Mouse (Mus musculus) intestine, embryonic 16.5 days (tissue): ENCODE data around the gene Rasa1. TPM values are rescaled to one million over a fixed set of nuclear protein-coding genes. Genes with fewer than 3 reads are reported as not detected.

Experiments
- ATAC-seq: fragments of 200-750 bp; cut with Nextera tagmentation; 2 replicates; pipeline ENCODE4 v1.8.0; 2017; ENCODE audit warnings: moderate TSS enrichment, moderate library complexity
- H3K27ac ChIP-seq: fragments of 300-500 bp; sonication (generic); 2 replicates; pipeline ENCODE4 v1.5.1; 2014; ENCODE audit warnings: mild to moderate bottlenecking, low read length
- H3K27me3 ChIP-seq: fragments of 300-500 bp; sonication (generic); replicated peaks from 2 replicates; pipeline ENCODE4 v1.6.1; 2014; ENCODE audit warnings: low read length, control low read depth, mixed read lengths; ENCODE audit not compliant: control insufficient read depth, insufficient read depth
- H3K36me3 ChIP-seq: fragments of 300-500 bp; sonication (generic); 2 replicates; pipeline ENCODE4 v1.6.1; 2014; ENCODE audit warnings: low read length, control low read depth; ENCODE audit not compliant: control insufficient read depth, insufficient read depth
- H3K4me1 ChIP-seq: fragments of 300-500 bp; sonication (generic); 2 replicates; pipeline ENCODE4 v1.6.1; 2014; ENCODE audit warnings: low read length, control low read depth, mixed read lengths; ENCODE audit not compliant: control insufficient read depth, insufficient read depth
- H3K4me2 ChIP-seq: fragments of 300-500 bp; sonication (generic); 2 replicates; pipeline ENCODE4 v1.6.1; 2014; ENCODE audit warnings: low read depth, low read length, control low read depth
- H3K4me3 ChIP-seq: fragments of 300-500 bp; sonication (generic); 2 replicates; pipeline ENCODE4 v1.5.1; 2014; ENCODE audit warnings: mild to moderate bottlenecking, low read length
- H3K9ac ChIP-seq: fragments of 300-500 bp; sonication (generic); 2 replicates; pipeline ENCODE4 v1.6.1; 2014; ENCODE audit warnings: low read depth, low read length
- H3K9me3 ChIP-seq: fragments of 300-500 bp; sonication (generic); 2 replicates; pipeline ENCODE4 v1.6.1; 2016; ENCODE audit warnings: low read length, control low read depth; ENCODE audit not compliant: control insufficient read depth
- WGBS: fragments of 180-500 bp; shearing (Covaris S2); extraction: QIAGEN DNeasy Blood & Tissue Kit; methylation state at CpG from one replicate; pipeline ENCODE4 v1.1.7; 2014; 5-methylcytosine and 5-hydroxymethylcytosine counted together
- polyA plus RNA-seq: library from polyadenylated mRNA; unstranded; fragments of >200 nt; fragmentation: Nextera tagmentation; extraction: Ambion mirVana; gene quantifications from 2 replicates; pipeline ENCODE4 v1.2.1, GENCODE M21; 2015

Rasa1 gene
- polyA plus RNA-seq: 25.6 and 25.9 TPM in 2 replicates

GRCm38 (mm10) chr13:85288843-85289713 is at the start of gene Rasa1:
TSS of gene Rasa1 (minus strand) at chr13:85289130.
- H3K4me1 ChIP-seq: no peaks in the 10 kb centered on the region
- WGBS: under 1% methylated on average over 77 of the region's 97 CpGs
- peak within 1 kb of the TSS; percentile 99 for H3K27ac ChIP-seq
- peak; percentile 100 for ATAC-seq
- no peaks in the 10 kb centered on the region for H3K36me3 ChIP-seq
- H3K4me2 ChIP-seq: peak within 1 kb of the TSS; percentile 57
- H3K9me3 ChIP-seq: no peaks in the 10 kb centered on the region
- no peaks in the 10 kb centered on the region for H3K27me3 ChIP-seq
- peak within 1 kb of the TSS; percentile 90 for H3K4me3 ChIP-seq
- peak within 1 kb of the TSS; percentile 96 for H3K9ac ChIP-seq

GRCm38 (mm10) chr13:85311547-85311946 is 22.6 kb upstream of the Rasa1 start:
- no peak overlapping the region for H3K4me2 ChIP-seq
- ATAC-seq: no peak
- H3K27ac ChIP-seq: no peak overlapping the region
- no peaks in the 10 kb centered on the region for H3K36me3 ChIP-seq
- H3K4me3 ChIP-seq: no peak overlapping the region
- H3K27me3 ChIP-seq: no peaks in the 10 kb centered on the region
- no peak overlapping the region for H3K9ac ChIP-seq
- WGBS: 69% methylated on average over 2 of the region's 2 CpGs
- no peaks in the 10 kb centered on the region for H3K4me1 ChIP-seq
- H3K9me3 ChIP-seq: no peaks in the 10 kb centered on the region

GRCm38 (mm10) chr13:85310968-85311367 is 22.0 kb upstream of the Rasa1 start:
- Histone ChIP-seq H3K9ac (no peak overlapping the region), H3K4me2 (no peak overlapping the region), H3K36me3 (no peaks in the 10 kb centered on the region), H3K4me1 (no peaks in the 10 kb centered on the region), H3K27me3 (no peaks in the 10 kb centered on the region), H3K27ac (no peak overlapping the region), H3K4me3 (no peak overlapping the region), H3K9me3 (no peaks in the 10 kb centered on the region)
- 48% methylated on average over 5 of the region's 5 CpGs for WGBS
- ATAC-seq: no peak

- Histone ChIP-seq H3K9me3 (no peaks in the 10 kb centered on the region), H3K27ac (no peak overlapping the region), H3K9ac (no peak overlapping the region), H3K4me3 (no peak overlapping the region), H3K4me2 (no peak overlapping the region), H3K4me1 (no peaks in the 10 kb centered on the region), H3K27me3 (no peaks in the 10 kb centered on the region), H3K36me3 (no peaks in the 10 kb centered on the region)
- 93% methylated on average over 2 of the region's 2 CpGs for WGBS
- no peak for ATAC-seq
Measured at GRCm38 (mm10) chr13:85310483-85310882, 21.6 kb upstream of the Rasa1 start.

GRCm38 (mm10) chr13:85306039-85306438 is 17.1 kb upstream of the Rasa1 start:
- ATAC-seq: peak; percentile 78
- no peak overlapping the region for H3K4me3 ChIP-seq
- no peaks in the 10 kb centered on the region for H3K27me3 ChIP-seq
- H3K4me2 ChIP-seq: no peak overlapping the region
- H3K4me1 ChIP-seq: no peaks in the 10 kb centered on the region
- no peak overlapping the region for H3K9ac ChIP-seq
- H3K36me3 ChIP-seq: no peaks in the 10 kb centered on the region
- H3K9me3 ChIP-seq: no peaks in the 10 kb centered on the region
- H3K27ac ChIP-seq: no peak overlapping the region

- H3K9ac ChIP-seq: no peak overlapping the region
- H3K9me3 ChIP-seq: no peaks in the 10 kb centered on the region
- no peak overlapping the region for H3K4me2 ChIP-seq
- no peak for ATAC-seq
- no peaks in the 10 kb centered on the region for H3K4me1 ChIP-seq
- H3K27me3 ChIP-seq: no peaks in the 10 kb centered on the region
- 60% methylated on average over 1 of the region's 1 CpGs for WGBS
- no peaks in the 10 kb centered on the region for H3K36me3 ChIP-seq
- no peak overlapping the region for H3K27ac ChIP-seq
- no peak overlapping the region for H3K4me3 ChIP-seq
Measured at GRCm38 (mm10) chr13:85290651-85291050, 1.7 kb upstream of the Rasa1 start.

- Histone ChIP-seq H3K36me3 (no peaks in the 10 kb centered on the region), H3K9ac (peak overlapping the region; percentile 96), H3K4me1 (no peaks in the 10 kb centered on the region), H3K4me3 (peak overlapping the region; percentile 90), H3K4me2 (peak overlapping the region; percentile 57), H3K9me3 (no peaks in the 10 kb centered on the region), H3K27me3 (no peaks in the 10 kb centered on the region), H3K27ac (peak overlapping the region; percentile 99)
- WGBS: under 1% methylated on average over 34 of the region's 35 CpGs
- peak; percentile 5; the same call in 1 of the 2 replicates for ATAC-seq
Measured at GRCm38 (mm10) chr13:85288574-85288842, 422 bp downstream of the Rasa1 start.

- Histone ChIP-seq H3K4me3 (peak overlapping the region; percentile 90), H3K9me3 (no peaks in the 10 kb centered on the region), H3K4me2 (peak overlapping the region; percentile 57), H3K4me1 (no peaks in the 10 kb centered on the region), H3K36me3 (no peaks in the 10 kb centered on the region), H3K27ac (peak overlapping the region; percentile 99), H3K27me3 (no peaks in the 10 kb centered on the region), H3K9ac (peak overlapping the region; percentile 96)
- under 1% methylated on average over 25 of the region's 25 CpGs for WGBS
- ATAC-seq: no peak
Measured at GRCm38 (mm10) chr13:85287876-85288573, 905 bp downstream of the Rasa1 start.

GRCm38 (mm10) chr13:85282626-85283025 is 6.3 kb downstream of the Rasa1 start:
- H3K4me1 ChIP-seq: peaks cover 2% of the 10 kb centered on the region; the same call in 1 of the 2 replicates
- no peak overlapping the region for H3K9ac ChIP-seq
- ATAC-seq: no peak
- no peak overlapping the region for H3K4me2 ChIP-seq
- H3K4me3 ChIP-seq: no peak overlapping the region
- no peak overlapping the region for H3K27ac ChIP-seq
- no peaks in the 10 kb centered on the region for H3K36me3 ChIP-seq
- no peaks in the 10 kb centered on the region for H3K9me3 ChIP-seq
- no peaks in the 10 kb centered on the region for H3K27me3 ChIP-seq
